Comparison of ENCODE assay signal across 24 mouse cellular contexts in the genomic region with DNA sequence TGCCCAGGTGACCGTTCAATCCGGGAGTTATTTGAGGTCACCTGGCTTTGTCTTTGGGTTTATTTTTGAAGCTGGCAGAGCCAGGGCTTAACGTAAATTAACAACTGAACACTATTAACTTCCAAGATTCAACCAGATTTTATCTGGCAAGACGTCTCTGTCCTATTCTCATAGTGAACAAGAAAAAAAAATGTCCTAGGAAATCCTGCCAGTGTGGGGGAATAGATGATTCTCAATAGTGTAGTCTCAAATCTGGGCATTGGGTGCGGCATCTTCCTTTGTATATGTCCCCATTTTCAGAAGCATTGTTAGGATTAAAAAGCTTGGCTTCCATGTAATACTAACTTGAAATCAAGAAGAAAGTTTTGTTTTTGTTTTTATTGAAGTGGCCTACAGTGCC. TPM values are rescaled to one million over a fixed set of nuclear protein-coding genes. Genes with fewer than 3 reads are reported as not detected.
DNase-seq lines count a peak whose midpoint lies in the region; ATAC-seq and TF ChIP-seq lines count a peak whose summit lies in the region.
"Had no signal": no experiment of that assay in that cellular context is flagged by ENCODE, and none has a peak within 500 bp of the region (broad histone marks: within the 10 kb centered on the region; RNA-seq: fewer than 3 reads in every experiment).

No protein-coding gene starts in this region.

- 71% methylated on average over 5 of the region's 5 CpGs for WGBS in lung, postnatal 0 days
- 57% methylated on average over 5 of the region's 5 CpGs for WGBS in lung, adult 2 months

- TF ChIP-seq EP300 in lung, postnatal 0 days (IDR thresholded peaks at IDR 0.05) = peak; percentile 72

- H3K4me1 ChIP-seq in lung, postnatal 0 days (ENCODE audit: insufficient read depth, low read depth, low read length) = no peaks in the 10 kb centered on the region
- peaks cover 2% of the 10 kb centered on the region; the same call in 1 of the 2 replicates for H3K4me1 ChIP-seq in lung, adult 2 months (ENCODE audit: control insufficient read depth, insufficient read depth, low read length)

- no peaks in the 10 kb centered on the region for H3K9me3 ChIP-seq in lung, postnatal 0 days (ENCODE audit: low read length)
- H3K9me3 ChIP-seq: G1E had no signal

- ATAC-seq in lung, postnatal 0 days = no peak; the same call in 1 of the 2 replicates
- ATAC-seq: activated CD4-positive, CD25-positive, alpha-beta regulatory T cell, adult 4 months; CD4-positive, CD25-positive, alpha-beta regulatory T cell, adult 4 months; Patski had no signal

- no peak for TF ChIP-seq CTCF in lung, postnatal 0 days (IDR thresholded peaks at IDR 0.05)
- TF ChIP-seq CTCF in lung, adult 2 months (IDR thresholded peaks at IDR 0.05; ENCODE audit: insufficient read depth, low read length) = no peak

- no peak for TF ChIP-seq POLR2A in lung, adult 2 months (IDR thresholded peaks at IDR 0.05; ENCODE audit: borderline replicate concordance, extremely low read depth, low read depth, low read length)

- DNase-seq in lung, postnatal 0 days (ENCODE audit: low spot score) = peak; percentile 23
- no peak for DNase-seq in lung, adult 2 months
- peak; percentile 15 for DNase-seq in lung, postnatal 10 days
- DNase-seq in lung, postnatal 14 days = no peak
- DNase-seq in lung, postnatal 25 days (ENCODE audit: low spot score) = peak; percentile 47
- DNase-seq in lung, postnatal 4 days = no peak
- peak; percentile 54 for DNase-seq in lung, postnatal 36 days
- no peak for DNase-seq in embryo, embryonic 11 days
- DNase-seq: adrenal gland, adult 2 months; adrenal gland, adult 8-10 months; adrenal gland, postnatal 10 days; adrenal gland, postnatal 14 days; adrenal gland, postnatal 25 days; adrenal gland, postnatal 36 days; B cell, adult 2 months; cerebellum, adult 11 months; cerebellum, adult 11-12 months had no signal

- H3K4me3 ChIP-seq in lung, postnatal 0 days (ENCODE audit: low read depth, low read length) = no peak overlapping the region
- no peak overlapping the region for H3K4me3 ChIP-seq in lung, adult 2 months (replicated peaks; ENCODE audit: extremely low read depth, low read depth, low read length)

- H3K9ac ChIP-seq in lung, postnatal 0 days (replicated peaks; ENCODE audit: low read depth) = no peak overlapping the region

- H3K27me3 ChIP-seq in lung, postnatal 0 days (replicated peaks; ENCODE audit: insufficient read depth, low read length) = no peaks in the 10 kb centered on the region
- H3K27me3 ChIP-seq: CH12.LX, Patski had no signal

- H3K36me3 ChIP-seq in lung, postnatal 0 days (ENCODE audit: insufficient read depth, low read length) = no peaks in the 10 kb centered on the region
- H3K36me3 ChIP-seq: G1E had no signal

- H3K4me2 ChIP-seq in lung, postnatal 0 days (replicated peaks; ENCODE audit: low read depth, low read length) = no peak overlapping the region

- no peak overlapping the region for H3K27ac ChIP-seq in lung, postnatal 0 days (ENCODE audit: low read length)

RNA-seq across cellular contexts. Expression of a gene that starts 20.8 kb away (rescaled TPM):
- not detected in 2 replicates for polyA plus RNA-seq in lung, postnatal 0 days (2015; fragmentation: Nextera tagmentation; extraction: Ambion mirVana)
- polyA plus RNA-seq in lung, adult 2 months (2012; rRNA removed) = 0.36 and 0.44 TPM in 2 replicates
- polyA plus RNA-seq: activated CD4-positive, CD25-positive, alpha-beta regulatory T cell, adult 4 months; adrenal gland, adult 2 months; brain, embryonic 14.5 days; C2C12; CD4-positive, CD25-positive, alpha-beta regulatory T cell, adult 4 months; G1E; Patski had no signal

Comparison
In these comparisons a context has a peak if more than half of its experiments do, and no peak if none do; other contexts are left out.
1. DNase-seq: peak in lung, postnatal 0 days (single experiment), lung, postnatal 10 days (single experiment), lung, postnatal 25 days (single experiment) and lung, postnatal 36 days (single experiment); none in lung, adult 2 months (single experiment), lung, postnatal 14 days (single experiment), lung, postnatal 4 days (0 of 2) and embryo, embryonic 11 days (single experiment).